Mouse (Mus musculus): ENCODE results near the gene Traf1. TPM values are rescaled to one million over a fixed set of nuclear protein-coding genes. Genes with fewer than 3 reads are reported as not detected.

Traf1 gene
- polyA plus RNA-seq, 1 experiment = 6.5 TPM

GRCm38 (mm10) chr2:34941061-34941675, 20.4 kb downstream of the Traf1 start:
- no peaks in the 10 kb centered on the region for H3K27me3 ChIP-seq (ENCODE audit: control insufficient read depth, insufficient read depth, low read length)
- TF ChIP-seq POLR2A (IDR thresholded peaks at IDR 0.05; ENCODE audit: control insufficient read depth, low read depth, low read length) = no peak
- no peak overlapping the region for H3K27ac ChIP-seq (ENCODE audit: control insufficient read depth, insufficient read depth, low read depth, low read length)
- H3K36me3 ChIP-seq (ENCODE audit: control insufficient read depth, insufficient read depth, low read length) = no peaks in the 10 kb centered on the region
- H3K4me1 ChIP-seq (ENCODE audit: control insufficient read depth, insufficient read depth, low read length) = no peaks in the 10 kb centered on the region
- no peak overlapping the region for H3K4me3 ChIP-seq (ENCODE audit: control insufficient read depth, low read depth, low read length)

GRCm38 (mm10) chr2:34940246-34940645, 21.3 kb downstream of the Traf1 start:
- no peak for TF ChIP-seq CTCF (IDR thresholded peaks at IDR 0.05; ENCODE audit: control insufficient read depth, insufficient read depth, insufficient replicate concordance, low read depth, low read length)
- TF ChIP-seq POLR2A (IDR thresholded peaks at IDR 0.05; ENCODE audit: control insufficient read depth, low read depth, low read length) = no peak
- H3K4me3 ChIP-seq (ENCODE audit: control insufficient read depth, low read depth, low read length) = no peak overlapping the region

GRCm38 (mm10) chr2:34938269-34939208, 23.0 kb downstream of the Traf1 start:
- H3K27ac ChIP-seq (ENCODE audit: control insufficient read depth, insufficient read depth, low read depth, low read length) = no peak overlapping the region
- TF ChIP-seq POLR2A (IDR thresholded peaks at IDR 0.05; ENCODE audit: control insufficient read depth, low read depth, low read length) = no peak
- no peak for TF ChIP-seq CTCF (IDR thresholded peaks at IDR 0.05; ENCODE audit: control insufficient read depth, insufficient read depth, insufficient replicate concordance, low read depth, low read length)
- H3K4me1 ChIP-seq (ENCODE audit: control insufficient read depth, insufficient read depth, low read length) = no peaks in the 10 kb centered on the region
- H3K4me3 ChIP-seq (ENCODE audit: control insufficient read depth, low read depth, low read length) = no peak overlapping the region
- no peaks in the 10 kb centered on the region for H3K27me3 ChIP-seq (ENCODE audit: control insufficient read depth, insufficient read depth, low read length)
- no peaks in the 10 kb centered on the region for H3K36me3 ChIP-seq (ENCODE audit: control insufficient read depth, insufficient read depth, low read length)

More at GRCm38 (mm10) chr2:34940246-34940645, 21.3 kb downstream of the Traf1 start:
- Histone ChIP-seq H3K27ac (ENCODE audit: control insufficient read depth, insufficient read depth, low read depth, low read length) (no peak overlapping the region), H3K27me3 (ENCODE audit: control insufficient read depth, insufficient read depth, low read length) (no peaks in the 10 kb centered on the region), H3K4me1 (ENCODE audit: control insufficient read depth, insufficient read depth, low read length) (no peaks in the 10 kb centered on the region), H3K36me3 (ENCODE audit: control insufficient read depth, insufficient read depth, low read length) (no peaks in the 10 kb centered on the region)

GRCm38 (mm10) chr2:34937460-34937859, 24.1 kb downstream of the Traf1 start:
- TF ChIP-seq POLR2A (IDR thresholded peaks at IDR 0.05; ENCODE audit: control insufficient read depth, low read depth, low read length) (no peak), CTCF (IDR thresholded peaks at IDR 0.05; ENCODE audit: control insufficient read depth, insufficient read depth, insufficient replicate concordance, low read depth, low read length) (no peak)

GRCm38 (mm10) chr2:34927320-34927719, 34.3 kb downstream of the Traf1 start:
- Histone ChIP-seq H3K4me3 (ENCODE audit: control insufficient read depth, low read depth, low read length) (no peak overlapping the region), H3K27ac (ENCODE audit: control insufficient read depth, insufficient read depth, low read depth, low read length) (no peak overlapping the region)

More at GRCm38 (mm10) chr2:34937460-34937859, 24.1 kb downstream of the Traf1 start:
- no peaks in the 10 kb centered on the region for H3K4me1 ChIP-seq (ENCODE audit: control insufficient read depth, insufficient read depth, low read length)
- no peak overlapping the region for H3K4me3 ChIP-seq (ENCODE audit: control insufficient read depth, low read depth, low read length)
- no peaks in the 10 kb centered on the region for H3K27me3 ChIP-seq (ENCODE audit: control insufficient read depth, insufficient read depth, low read length)
- H3K36me3 ChIP-seq (ENCODE audit: control insufficient read depth, insufficient read depth, low read length) = no peaks in the 10 kb centered on the region
- H3K27ac ChIP-seq (ENCODE audit: control insufficient read depth, insufficient read depth, low read depth, low read length) = no peak overlapping the region

GRCm38 (mm10) chr2:34922729-34923128, 38.8 kb downstream of the Traf1 start:
- no peak for TF ChIP-seq POLR2A (IDR thresholded peaks at IDR 0.05; ENCODE audit: control insufficient read depth, low read depth, low read length)
- no peak for TF ChIP-seq CTCF (IDR thresholded peaks at IDR 0.05; ENCODE audit: control insufficient read depth, insufficient read depth, insufficient replicate concordance, low read depth, low read length)
- H3K4me1 ChIP-seq (ENCODE audit: control insufficient read depth, insufficient read depth, low read length) = no peaks in the 10 kb centered on the region
- no peak overlapping the region for H3K27ac ChIP-seq (ENCODE audit: control insufficient read depth, insufficient read depth, low read depth, low read length)
- H3K27me3 ChIP-seq (ENCODE audit: control insufficient read depth, insufficient read depth, low read length) = no peaks in the 10 kb centered on the region
- H3K4me3 ChIP-seq (ENCODE audit: control insufficient read depth, low read depth, low read length) = no peak overlapping the region
- no peaks in the 10 kb centered on the region for H3K36me3 ChIP-seq (ENCODE audit: control insufficient read depth, insufficient read depth, low read length)

More at GRCm38 (mm10) chr2:34927320-34927719, 34.3 kb downstream of the Traf1 start:
- Histone ChIP-seq H3K27me3 (ENCODE audit: control insufficient read depth, insufficient read depth, low read length) (no peaks in the 10 kb centered on the region), H3K4me1 (ENCODE audit: control insufficient read depth, insufficient read depth, low read length) (no peaks in the 10 kb centered on the region), H3K36me3 (ENCODE audit: control insufficient read depth, insufficient read depth, low read length) (no peaks in the 10 kb centered on the region)
- no peak for TF ChIP-seq POLR2A (IDR thresholded peaks at IDR 0.05; ENCODE audit: control insufficient read depth, low read depth, low read length)
- TF ChIP-seq CTCF (IDR thresholded peaks at IDR 0.05; ENCODE audit: control insufficient read depth, insufficient read depth, insufficient replicate concordance, low read depth, low read length) = no peak

GRCm38 (mm10) chr2:34920144-34920543, 41.4 kb downstream of the Traf1 start:
- no peak overlapping the region for H3K27ac ChIP-seq (ENCODE audit: control insufficient read depth, insufficient read depth, low read depth, low read length)
- no peaks in the 10 kb centered on the region for H3K27me3 ChIP-seq (ENCODE audit: control insufficient read depth, insufficient read depth, low read length)
- TF ChIP-seq CTCF (IDR thresholded peaks at IDR 0.05; ENCODE audit: control insufficient read depth, insufficient read depth, insufficient replicate concordance, low read depth, low read length) (no peak), POLR2A (IDR thresholded peaks at IDR 0.05; ENCODE audit: control insufficient read depth, low read depth, low read length) (no peak)
- no peaks in the 10 kb centered on the region for H3K4me1 ChIP-seq (ENCODE audit: control insufficient read depth, insufficient read depth, low read length)
- H3K4me3 ChIP-seq (ENCODE audit: control insufficient read depth, low read depth, low read length) = no peak overlapping the region
- no peaks in the 10 kb centered on the region for H3K36me3 ChIP-seq (ENCODE audit: control insufficient read depth, insufficient read depth, low read length)
